Mouse (Mus musculus) neural tube, embryonic 12.5 days (tissue): ENCODE results near the gene Lemd2. TPM values are rescaled to one million over a fixed set of nuclear protein-coding genes. Genes with fewer than 3 reads are reported as not detected.

Experiments
- ATAC-seq: fragments of 200-750 bp; cut with Nextera tagmentation; 2 replicates; pipeline ENCODE4 v1.8.0; 2017; ENCODE audit warnings: low read depth, mild to moderate bottlenecking, moderate TSS enrichment, moderate library complexity; ENCODE audit not compliant: low FRiP score
- H3K27ac ChIP-seq: fragments of 300-500 bp; sonication (generic); 2 replicates; pipeline ENCODE4 v1.5.1; 2016
- H3K27me3 ChIP-seq: fragments of 300-500 bp; sonication (generic); replicated peaks from 2 replicates; pipeline ENCODE4 v1.6.1; 2016; ENCODE audit warnings: mild to moderate bottlenecking
- H3K36me3 ChIP-seq: fragments of 300-500 bp; sonication (generic); 2 replicates; pipeline ENCODE4 v1.6.1; 2016; ENCODE audit warnings: mild to moderate bottlenecking
- H3K4me1 ChIP-seq: fragments of 300-500 bp; sonication (generic); 2 replicates; pipeline ENCODE4 v1.6.1; 2016
- H3K4me2 ChIP-seq: fragments of 300-500 bp; sonication (generic); replicated peaks from 2 replicates; pipeline ENCODE4 v1.6.1; 2016; ENCODE audit warnings: mild to moderate bottlenecking
- H3K4me3 ChIP-seq: fragments of 300-500 bp; sonication (generic); 2 replicates; pipeline ENCODE4 v1.5.1; 2016
- H3K9ac ChIP-seq: fragments of 300-500 bp; sonication (generic); 2 replicates; pipeline ENCODE4 v1.6.1; 2016; ENCODE audit warnings: mild to moderate bottlenecking
- H3K9me3 ChIP-seq: fragments of 300-500 bp; sonication (generic); 2 replicates; pipeline ENCODE4 v1.6.1; 2016; ENCODE audit warnings: mild to moderate bottlenecking
- WGBS: fragments of 180-500 bp; shearing (Covaris S2); methylation state at CpG from one replicate; pipeline ENCODE4 v1.1.7; 2016; 5-methylcytosine and 5-hydroxymethylcytosine counted together
- polyA plus RNA-seq: library from polyadenylated mRNA; unstranded; fragments of >200 nt; fragmentation: Nextera tagmentation; extraction: Ambion mirVana; gene quantifications from 2 replicates; pipeline ENCODE4 v1.2.1, GENCODE M21; 2016

Lemd2 gene
- polyA plus RNA-seq, result 33.1 and 34.5 TPM in 2 replicates

GRCm38 (mm10) chr17:27204075-27204909 lies at the start of gene Lemd2:
Lemd2 (minus strand) TSS chr17:27204469.
- Histone ChIP-seq H3K4me3 (peak within 1 kb of the TSS; percentile 94), H3K4me2 (peak within 1 kb of the TSS; percentile 90), H3K4me1 (peaks cover 67% of the 10 kb centered on the region), H3K27ac (peak within 1 kb of the TSS; percentile 96), H3K27me3 (no peaks in the 10 kb centered on the region), H3K36me3 (peaks cover 16% of the 10 kb centered on the region), H3K9me3 (no peaks in the 10 kb centered on the region), H3K9ac (peak within 1 kb of the TSS; percentile 99)
- WGBS, result 4% methylated on average over 97 of the region's 97 CpGs
- peak; percentile 79 for ATAC-seq

GRCm38 (mm10) chr17:27251150-27251549 lies 46.9 kb upstream of the Lemd2 start:
- WGBS, result 64% methylated on average over 6 of the region's 6 CpGs
- Histone ChIP-seq H3K36me3 (no peaks in the 10 kb centered on the region), H3K9ac (no peak overlapping the region), H3K27me3 (no peaks in the 10 kb centered on the region), H3K9me3 (no peaks in the 10 kb centered on the region), H3K4me3 (no peak overlapping the region), H3K27ac (no peak overlapping the region), H3K4me1 (peaks cover 13% of the 10 kb centered on the region), H3K4me2 (no peak overlapping the region)
- ATAC-seq, result no peak

- no peaks in the 10 kb centered on the region for H3K9me3 ChIP-seq
- H3K4me1 ChIP-seq, result peaks cover 7% of the 10 kb centered on the region
- ATAC-seq, result no peak
- no peaks in the 10 kb centered on the region for H3K27me3 ChIP-seq
- H3K4me3 ChIP-seq, result no peak overlapping the region
- no peak overlapping the region for H3K4me2 ChIP-seq
- 25% methylated on average over 4 of the region's 4 CpGs for WGBS
- H3K27ac ChIP-seq, result no peak overlapping the region
- H3K9ac ChIP-seq, result no peak overlapping the region
- H3K36me3 ChIP-seq, result no peaks in the 10 kb centered on the region
Measured at GRCm38 (mm10) chr17:27250461-27250860, 46.2 kb upstream of the Lemd2 start.

GRCm38 (mm10) chr17:27249073-27249472 lies 44.8 kb upstream of the Lemd2 start:
- Histone ChIP-seq H3K4me3 (no peak overlapping the region), H3K9ac (no peak overlapping the region), H3K27me3 (no peaks in the 10 kb centered on the region), H3K4me1 (peaks cover 7% of the 10 kb centered on the region), H3K27ac (no peak overlapping the region), H3K9me3 (no peaks in the 10 kb centered on the region), H3K36me3 (no peaks in the 10 kb centered on the region), H3K4me2 (no peak overlapping the region)
- no peak for ATAC-seq
- WGBS, result 65% methylated on average over 3 of the region's 3 CpGs

- 91% methylated on average over 6 of the region's 6 CpGs for WGBS
Measured at GRCm38 (mm10) chr17:27247680-27248386, 43.6 kb upstream of the Lemd2 start.

GRCm38 (mm10) chr17:27245851-27246381 lies 41.6 kb upstream of the Lemd2 start:
- 76% methylated on average over 10 of the region's 10 CpGs for WGBS
- Histone ChIP-seq H3K9ac (no peak overlapping the region), H3K27ac (no peak overlapping the region), H3K4me2 (no peak overlapping the region), H3K36me3 (no peaks in the 10 kb centered on the region), H3K27me3 (no peaks in the 10 kb centered on the region), H3K4me1 (peaks cover 14% of the 10 kb centered on the region), H3K9me3 (no peaks in the 10 kb centered on the region), H3K4me3 (no peak overlapping the region)
- no peak for ATAC-seq

More at GRCm38 (mm10) chr17:27247680-27248386, 43.6 kb upstream of the Lemd2 start:
- Histone ChIP-seq H3K27me3 (no peaks in the 10 kb centered on the region), H3K27ac (no peak overlapping the region), H3K36me3 (no peaks in the 10 kb centered on the region), H3K4me1 (peaks cover 7% of the 10 kb centered on the region), H3K9me3 (no peaks in the 10 kb centered on the region), H3K9ac (no peak overlapping the region), H3K4me3 (no peak overlapping the region), H3K4me2 (no peak overlapping the region)
- ATAC-seq, result no peak

- H3K27me3 ChIP-seq, result no peaks in the 10 kb centered on the region
- 79% methylated on average over 4 of the region's 4 CpGs for WGBS
- H3K9me3 ChIP-seq, result no peaks in the 10 kb centered on the region
- no peak for ATAC-seq
- peaks cover 13% of the 10 kb centered on the region for H3K4me1 ChIP-seq
- no peak overlapping the region for H3K9ac ChIP-seq
- no peak overlapping the region for H3K4me3 ChIP-seq
- no peaks in the 10 kb centered on the region for H3K36me3 ChIP-seq
- no peak overlapping the region for H3K4me2 ChIP-seq
- no peak overlapping the region for H3K27ac ChIP-seq
Measured at GRCm38 (mm10) chr17:27244912-27245311, 40.6 kb upstream of the Lemd2 start.

- ATAC-seq, result no peak
- no peak overlapping the region for H3K4me2 ChIP-seq
- H3K27me3 ChIP-seq, result no peaks in the 10 kb centered on the region; the same call in 1 of the 2 replicates
- 73% methylated on average over 18 of the region's 18 CpGs for WGBS
- H3K27ac ChIP-seq, result no peak overlapping the region
- H3K4me3 ChIP-seq, result no peak overlapping the region
- no peaks in the 10 kb centered on the region for H3K9me3 ChIP-seq
- H3K9ac ChIP-seq, result no peak overlapping the region
- peaks cover 13% of the 10 kb centered on the region for H3K4me1 ChIP-seq
- no peaks in the 10 kb centered on the region for H3K36me3 ChIP-seq
Measured at GRCm38 (mm10) chr17:27242194-27243189, 38.2 kb upstream of the Lemd2 start.

GRCm38 (mm10) chr17:27240556-27241457 lies 36.5 kb upstream of the Lemd2 start:
- no peaks in the 10 kb centered on the region for H3K9me3 ChIP-seq
- no peaks in the 10 kb centered on the region for H3K36me3 ChIP-seq
- H3K27me3 ChIP-seq, result no peaks in the 10 kb centered on the region; the same call in 1 of the 2 replicates
- no peak overlapping the region for H3K4me2 ChIP-seq
- 45% methylated on average over 15 of the region's 15 CpGs for WGBS
- no peak overlapping the region for H3K9ac ChIP-seq
- no peak overlapping the region for H3K27ac ChIP-seq
- no peak for ATAC-seq
- peaks cover 13% of the 10 kb centered on the region for H3K4me1 ChIP-seq
- H3K4me3 ChIP-seq, result no peak overlapping the region

- no peaks in the 10 kb centered on the region for H3K9me3 ChIP-seq
- no peak overlapping the region for H3K9ac ChIP-seq
- H3K27me3 ChIP-seq, result no peaks in the 10 kb centered on the region; the same call in 1 of the 2 replicates
- no peak overlapping the region for H3K4me3 ChIP-seq
- H3K36me3 ChIP-seq, result no peaks in the 10 kb centered on the region
- H3K27ac ChIP-seq, result no peak overlapping the region
- no peak for ATAC-seq
- 93% methylated on average over 5 of the region's 5 CpGs for WGBS
- H3K4me2 ChIP-seq, result no peak overlapping the region
- peaks cover 13% of the 10 kb centered on the region for H3K4me1 ChIP-seq
Measured at GRCm38 (mm10) chr17:27239941-27240340, 35.7 kb upstream of the Lemd2 start.

GRCm38 (mm10) chr17:27238637-27239036 lies 34.4 kb upstream of the Lemd2 start:
- no peak overlapping the region for H3K27ac ChIP-seq
- 30% methylated on average over 8 of the region's 8 CpGs for WGBS
- H3K4me2 ChIP-seq, result no peak overlapping the region
- H3K4me1 ChIP-seq, result peaks cover 13% of the 10 kb centered on the region
- H3K4me3 ChIP-seq, result no peak overlapping the region
- no peaks in the 10 kb centered on the region; the same call in 1 of the 2 replicates for H3K27me3 ChIP-seq
- H3K9ac ChIP-seq, result no peak overlapping the region
- ATAC-seq, result no peak
- H3K36me3 ChIP-seq, result no peaks in the 10 kb centered on the region
- H3K9me3 ChIP-seq, result no peaks in the 10 kb centered on the region
